Mouse (Mus musculus) stomach, embryonic 15.5 days (tissue): Measurements from ENCODE around the gene Ttc13. TPM values are rescaled to one million over a fixed set of nuclear protein-coding genes. Genes with fewer than 3 reads are reported as not detected.

ENCODE experiments used
- ATAC-seq: fragments of 200-750 bp; cut with Nextera tagmentation; 2 replicates; pipeline ENCODE4 v1.8.0; 2017; ENCODE audit warnings: low read depth, moderate number of reproducible peaks, moderate TSS enrichment; ENCODE audit not compliant: insufficient read depth, low FRiP score
- H3K27ac ChIP-seq: fragments of 300-500 bp; sonication (generic); 2 replicates; pipeline ENCODE4 v1.5.1; 2015; ENCODE audit warnings: mild to moderate bottlenecking, inconsistent platforms
- H3K27me3 ChIP-seq: fragments of 300-500 bp; sonication (generic); replicated peaks from 2 replicates; pipeline ENCODE4 v1.6.1; 2015; ENCODE audit warnings: inconsistent platforms
- H3K36me3 ChIP-seq: fragments of 300-500 bp; sonication (generic); 2 replicates; pipeline ENCODE4 v1.6.1; 2015; ENCODE audit warnings: inconsistent platforms
- H3K4me1 ChIP-seq: fragments of 300-500 bp; sonication (generic); 2 replicates; pipeline ENCODE4 v1.6.1; 2015; ENCODE audit warnings: inconsistent platforms
- H3K4me2 ChIP-seq: fragments of 300-500 bp; sonication (generic); 2 replicates; pipeline ENCODE4 v1.6.1; 2015; ENCODE audit warnings: mild to moderate bottlenecking, inconsistent platforms
- H3K4me3 ChIP-seq: fragments of 300-500 bp; sonication (generic); replicated peaks from 2 replicates; pipeline ENCODE4 v1.5.1; 2015; ENCODE audit warnings: inconsistent platforms
- H3K9ac ChIP-seq: fragments of 300-500 bp; sonication (generic); 2 replicates; pipeline ENCODE4 v1.6.1; 2015; ENCODE audit warnings: inconsistent platforms
- H3K9me3 ChIP-seq: fragments of 300-500 bp; sonication (generic); 2 replicates; pipeline ENCODE4 v1.6.1; 2016; ENCODE audit warnings: inconsistent platforms
- WGBS: fragments of 180-500 bp; shearing (Covaris S2); methylation state at CpG from one replicate; pipeline ENCODE4 v1.1.7; 2015; 5-methylcytosine and 5-hydroxymethylcytosine counted together
- polyA plus RNA-seq: library from polyadenylated mRNA; unstranded; fragments of >200 nt; fragmentation: Nextera tagmentation; extraction: Ambion mirVana; gene quantifications from 2 replicates; pipeline ENCODE4 v1.2.1, GENCODE M21; 2015

The Ttc13 gene
- polyA plus RNA-seq, 1 experiment from 2014 or later, result 45.9 TPM

DNA sequence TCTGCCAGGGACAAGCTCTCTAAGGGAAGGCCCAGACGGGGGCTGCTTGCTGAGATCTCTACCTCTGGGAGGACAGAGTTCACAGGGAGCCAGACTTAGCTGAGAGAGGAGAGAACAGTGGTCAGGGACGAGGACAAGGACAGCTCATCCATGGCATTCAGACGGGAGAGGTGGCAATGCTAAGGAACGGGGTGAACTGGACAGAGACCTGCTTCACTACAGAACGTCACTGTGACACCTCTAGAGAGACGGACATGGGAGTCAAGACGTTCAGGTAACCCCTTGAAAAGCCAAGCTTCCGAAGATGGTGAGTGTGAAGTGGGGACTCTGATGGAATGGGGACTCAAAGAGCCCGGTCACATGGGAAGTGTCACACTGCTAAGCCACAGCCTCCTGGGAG, 95.5 kb downstream of the Ttc13 start:
- H3K36me3 ChIP-seq, result no peaks in the 10 kb centered on the region
- ATAC-seq, result no peak
- H3K27me3 ChIP-seq, result no peaks in the 10 kb centered on the region
- H3K9me3 ChIP-seq, result no peaks in the 10 kb centered on the region
- no peak overlapping the region for H3K27ac ChIP-seq
- H3K4me2 ChIP-seq, result no peak overlapping the region
- H3K9ac ChIP-seq, result no peak overlapping the region
- H3K4me1 ChIP-seq, result no peaks in the 10 kb centered on the region
- no peak overlapping the region for H3K4me3 ChIP-seq
- WGBS, result 81% methylated on average over 9 of the region's 9 CpGs

Other genes with a start within 250 kb of the Ttc13 start
- gene Cog2, start 201.2 kb downstream of the Ttc13 start, polyA plus RNA-seq, result 31.4 and 37.0 TPM in 2 replicates
- gene Agt, start 152.3 kb downstream of the Ttc13 start, polyA plus RNA-seq, result 8.2 and 15.8 TPM in 2 replicates
- 0.24 TPM in 2 replicates for gene Capn9, start 145.9 kb downstream of the Ttc13 start, polyA plus RNA-seq
- gene 2310022B05Rik, start 58.6 kb downstream of the Ttc13 start, polyA plus RNA-seq, result 25.1 and 26.5 TPM in 2 replicates
- gene Arv1, start 156 bp upstream of the Ttc13 start, polyA plus RNA-seq, result 22.5 and 24.3 TPM in 2 replicates
- gene Fam89a, start 29.8 kb upstream of the Ttc13 start, polyA plus RNA-seq, result 4.5 and 4.8 TPM in 2 replicates
- gene Trim67, start 71.1 kb upstream of the Ttc13 start, polyA plus RNA-seq, result 0.63 and 0.74 TPM in 2 replicates
- gene Gnpat, start 141.1 kb upstream of the Ttc13 start, polyA plus RNA-seq, result 84.0 and 85.7 TPM in 2 replicates
- 44.9 and 45.3 TPM in 2 replicates for gene 2810004N23Rik, start 141.1 kb upstream of the Ttc13 start, polyA plus RNA-seq
- 8.8 and 8.9 TPM in 2 replicates for gene Exoc8, start 175.7 kb upstream of the Ttc13 start, polyA plus RNA-seq
- 9.6 and 9.9 TPM in 2 replicates for gene Sprtn, start 175.9 kb upstream of the Ttc13 start, polyA plus RNA-seq
- 14.0 and 15.2 TPM in 2 replicates for gene Egln1, start 227.3 kb upstream of the Ttc13 start, polyA plus RNA-seq